Mouse (Mus musculus): ENCODE measurements at regions not wholly inside any gene's neighbourhood (a gene's known extent, or its start where the extent isn't known, plus 50 kb on each side); places are given as distances from the start of the nearest gene placed in this dataset.

- DNase-seq (ENCODE audit: extremely low read depth, low read depth, low spot score), result no peak
Measured at GRCm38 (mm10) chr8:92212786-92213535, 144.5 kb upstream of the Irx5 start.

- DNase-seq (ENCODE audit: extremely low read depth, low read depth, low spot score), result no peak
Measured at GRCm38 (mm10) chr8:92209081-92209480, 148.3 kb upstream of the Irx5 start.

- DNase-seq (ENCODE audit: extremely low read depth, low read depth, low spot score), result no peak
Measured at GRCm38 (mm10) chr8:92195635-92196034, 161.8 kb upstream of the Irx5 start.

- no peak for DNase-seq (ENCODE audit: extremely low read depth, low read depth, low spot score)
Measured at GRCm38 (mm10) chr8:92194065-92194464, 163.4 kb upstream of the Irx5 start.

- no peak for DNase-seq (ENCODE audit: extremely low read depth, low read depth, low spot score)
Measured at GRCm38 (mm10) chr8:92190261-92191025, 167.0 kb upstream of the Irx5 start.

- no peak for DNase-seq (ENCODE audit: extremely low read depth, low read depth, low spot score)
Measured at GRCm38 (mm10) chr8:92183331-92183730, 174.1 kb upstream of the Irx5 start.

- peak; percentile 97 for DNase-seq (ENCODE audit: extremely low read depth, low read depth, low spot score)
Measured at GRCm38 (mm10) chr8:92180651-92181050, 176.8 kb upstream of the Irx5 start.

- DNase-seq (ENCODE audit: extremely low read depth, low read depth, low spot score), result peak; percentile 78
Measured at GRCm38 (mm10) chr8:92179327-92179726, 178.1 kb upstream of the Irx5 start.

GRCm38 (mm10) chr8:92176101-92176500 is 181.3 kb upstream of the Irx5 start:
- DNase-seq (ENCODE audit: extremely low read depth, low read depth, low spot score), result no peak

GRCm38 (mm10) chr8:92174106-92174505 is 183.3 kb upstream of the Irx5 start:
- no peak for DNase-seq (ENCODE audit: extremely low read depth, low read depth, low spot score)

- DNase-seq (ENCODE audit: extremely low read depth, low read depth, low spot score), result no peak
Measured at GRCm38 (mm10) chr8:92171578-92171977, 185.8 kb upstream of the Irx5 start.

- DNase-seq (ENCODE audit: extremely low read depth, low read depth, low spot score), result peak; percentile 73
Measured at GRCm38 (mm10) chr8:92167340-92167783, 190.1 kb upstream of the Irx5 start.

- no peak for DNase-seq (ENCODE audit: extremely low read depth, low read depth, low spot score)
Measured at GRCm38 (mm10) chr8:92165306-92165705, 192.1 kb upstream of the Irx5 start.

GRCm38 (mm10) chr8:92164496-92164895 is 192.9 kb upstream of the Irx5 start:
- DNase-seq (ENCODE audit: extremely low read depth, low read depth, low spot score), result no peak

GRCm38 (mm10) chr8:92161002-92161401 is 196.4 kb upstream of the Irx5 start:
- no peak for DNase-seq (ENCODE audit: extremely low read depth, low read depth, low spot score)

- DNase-seq (ENCODE audit: extremely low read depth, low read depth, low spot score), result no peak
Measured at GRCm38 (mm10) chr8:92158219-92158618, 199.2 kb upstream of the Irx5 start.

- DNase-seq (ENCODE audit: extremely low read depth, low read depth, low spot score), result no peak
Measured at GRCm38 (mm10) chr8:92152478-92152877, 204.9 kb upstream of the Irx5 start.

- DNase-seq (ENCODE audit: extremely low read depth, low read depth, low spot score), result no peak
Measured at GRCm38 (mm10) chr8:92147672-92148071, 209.8 kb upstream of the Irx5 start.

- DNase-seq (ENCODE audit: extremely low read depth, low read depth, low spot score), result no peak
Measured at GRCm38 (mm10) chr8:92137091-92137882, 220.1 kb upstream of the Irx5 start.

GRCm38 (mm10) chr8:92136413-92136812 is 221.0 kb upstream of the Irx5 start:
- no peak for DNase-seq (ENCODE audit: extremely low read depth, low read depth, low spot score)

GRCm38 (mm10) chr8:92134434-92134833 is 223.0 kb upstream of the Irx5 start:
- no peak for DNase-seq (ENCODE audit: extremely low read depth, low read depth, low spot score)

All from fat pad, adult 2 months (tissue).